Mouse (Mus musculus): ENCODE results near the gene Mitf.

The Mitf gene

DNA sequence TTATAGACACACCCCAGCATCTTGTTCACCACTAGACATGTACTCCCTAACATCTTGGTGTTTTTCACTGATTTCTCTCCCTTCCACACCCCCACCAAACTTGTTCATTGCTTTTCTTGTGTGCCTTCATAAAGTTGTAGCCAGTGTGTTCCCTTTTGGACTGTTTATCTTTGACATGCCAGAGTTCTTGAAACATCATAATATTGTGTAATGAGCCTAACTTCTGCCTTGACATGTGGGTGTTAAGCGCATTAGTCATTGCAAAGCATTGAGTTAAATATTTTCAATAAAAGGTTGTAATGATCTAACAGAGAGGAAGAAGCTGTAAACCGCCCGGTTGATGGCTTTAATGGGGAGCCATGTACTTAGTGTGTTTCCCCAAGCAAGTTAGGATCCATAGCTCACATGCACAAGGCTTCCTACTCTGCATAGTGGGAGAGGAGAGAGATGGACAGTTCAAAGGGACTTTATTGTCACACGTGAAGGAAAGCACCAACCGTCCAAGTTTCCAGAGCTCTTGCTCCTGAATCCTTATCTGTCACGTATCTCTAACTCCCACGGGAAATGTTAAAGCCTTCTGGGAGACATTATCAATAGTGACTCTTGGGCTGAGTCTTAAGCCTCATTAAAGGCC, 19.9 kb downstream of the Mitf start:
- DNase-seq (ENCODE audit: low spot score in 2 of 2) = no peak

DNA sequence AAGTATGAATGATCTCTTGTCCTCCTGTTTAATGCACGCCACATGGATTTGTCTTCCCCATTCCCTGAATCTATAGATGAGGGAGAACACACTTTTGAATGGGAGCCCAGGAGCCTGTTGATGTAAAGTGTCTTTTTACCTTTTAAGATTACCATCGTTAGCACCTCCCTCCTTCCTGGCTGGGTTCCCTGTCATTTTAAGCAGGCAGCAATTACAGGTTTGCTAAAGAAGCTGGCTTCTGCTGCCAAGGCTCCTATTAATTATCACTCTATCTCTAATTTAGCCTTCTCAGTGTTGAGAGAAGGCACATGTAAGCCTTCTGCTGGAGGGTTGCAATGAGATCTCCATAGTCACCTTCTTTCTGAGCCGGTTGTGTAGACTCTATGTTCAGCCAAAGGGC, 21.2 kb downstream of the Mitf start:
- no peak for DNase-seq (ENCODE audit: low spot score in 2 of 2)

DNA sequence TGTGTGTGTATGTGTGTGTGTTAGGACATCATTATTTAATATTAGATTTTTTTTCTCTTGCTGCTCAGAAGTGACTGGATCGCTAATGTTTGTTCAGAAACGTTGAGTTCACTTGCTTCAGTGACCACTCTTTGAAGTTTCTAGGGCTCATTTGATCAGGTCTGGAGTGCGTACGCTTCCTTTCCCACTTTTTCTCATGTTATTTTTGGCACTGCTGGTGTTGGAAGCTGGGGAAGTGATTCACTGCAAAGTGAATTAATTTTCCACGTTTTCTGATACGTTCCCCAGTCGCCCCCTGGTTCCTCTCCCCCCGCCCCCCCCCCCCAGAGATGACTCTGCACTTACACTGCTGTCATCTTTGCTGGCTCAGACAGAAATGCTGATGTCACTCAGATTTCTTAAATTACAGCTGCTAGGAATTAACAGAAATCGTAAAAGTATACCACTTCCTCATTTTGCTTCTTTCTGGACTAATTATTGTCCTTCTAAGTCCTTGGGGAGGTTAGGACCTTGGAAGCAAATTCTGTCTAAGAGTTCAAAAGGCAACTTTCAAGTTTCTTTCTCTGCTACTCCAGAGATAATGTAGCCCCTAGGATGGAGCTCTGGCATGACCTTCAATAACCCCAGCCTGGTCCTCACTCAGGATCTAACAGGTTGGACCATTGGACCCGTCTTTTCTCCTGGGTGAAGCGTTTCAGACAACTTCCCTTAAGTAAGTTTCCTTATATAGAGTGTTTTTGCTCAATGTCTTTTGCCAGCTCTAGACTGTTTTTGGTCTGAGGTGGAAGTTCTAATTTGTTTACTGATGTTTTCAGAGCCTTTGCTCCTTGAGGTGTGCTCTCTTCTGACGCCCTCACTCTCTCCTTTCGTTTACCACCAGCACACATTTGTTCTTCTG, 22.2 kb downstream of the Mitf start:
- no peak for DNase-seq (ENCODE audit: low spot score in 2 of 2)

DNA sequence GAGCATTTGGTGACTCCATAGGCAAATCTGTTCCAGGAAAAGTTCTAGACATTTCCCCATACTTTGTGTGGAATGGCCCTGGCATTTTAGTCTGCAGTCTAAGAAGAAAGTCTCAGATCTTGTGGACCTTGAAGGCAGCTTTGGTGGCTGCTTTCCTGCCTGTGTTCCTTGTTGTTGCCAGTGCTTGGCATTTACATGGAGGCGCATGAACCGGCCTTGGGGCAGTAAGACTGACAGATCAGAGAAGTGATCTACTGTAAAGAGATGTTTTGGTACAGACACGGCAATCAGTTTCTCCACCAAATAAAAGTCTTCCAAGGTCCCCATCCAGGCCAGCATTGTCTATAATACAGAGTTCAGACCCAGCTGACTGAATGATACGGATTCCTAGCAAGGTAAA, 25.6 kb downstream of the Mitf start:
- DNase-seq (ENCODE audit: low spot score in 2 of 2) = no peak

DNA sequence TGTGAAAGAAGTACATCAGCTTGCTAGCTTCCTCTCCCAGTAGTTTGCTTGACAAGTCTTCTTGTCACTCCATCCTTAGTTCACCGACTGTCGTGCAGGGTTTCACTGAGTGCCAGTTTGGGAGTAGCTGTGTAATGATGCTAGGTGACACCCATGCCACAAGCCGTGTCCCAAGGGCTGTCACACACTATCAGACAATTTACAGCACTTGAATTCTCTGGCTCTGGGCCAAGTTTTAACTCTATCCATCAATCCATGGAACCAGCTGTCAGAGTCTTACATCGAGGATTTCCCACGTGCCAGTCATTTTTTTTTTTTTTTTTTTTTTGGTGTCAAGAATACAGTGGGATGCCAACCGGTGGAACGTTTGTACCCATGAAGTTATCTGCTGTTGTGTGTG, 29.3 kb downstream of the Mitf start:
- DNase-seq (ENCODE audit: low spot score in 2 of 2) = no peak

- no peak for DNase-seq (ENCODE audit: low spot score in 2 of 2)
These were observed 30.9 kb downstream of the Mitf start for GRCm38 (mm10) chr6:97837711-97838110.

GRCm38 (mm10) chr6:97839568-97839967, 32.7 kb downstream of the Mitf start:
- no peak for DNase-seq (ENCODE audit: low spot score in 2 of 2)

- no peak for DNase-seq (ENCODE audit: low spot score in 2 of 2)
These were observed 37.3 kb downstream of the Mitf start for GRCm38 (mm10) chr6:97844112-97844511.

DNA sequence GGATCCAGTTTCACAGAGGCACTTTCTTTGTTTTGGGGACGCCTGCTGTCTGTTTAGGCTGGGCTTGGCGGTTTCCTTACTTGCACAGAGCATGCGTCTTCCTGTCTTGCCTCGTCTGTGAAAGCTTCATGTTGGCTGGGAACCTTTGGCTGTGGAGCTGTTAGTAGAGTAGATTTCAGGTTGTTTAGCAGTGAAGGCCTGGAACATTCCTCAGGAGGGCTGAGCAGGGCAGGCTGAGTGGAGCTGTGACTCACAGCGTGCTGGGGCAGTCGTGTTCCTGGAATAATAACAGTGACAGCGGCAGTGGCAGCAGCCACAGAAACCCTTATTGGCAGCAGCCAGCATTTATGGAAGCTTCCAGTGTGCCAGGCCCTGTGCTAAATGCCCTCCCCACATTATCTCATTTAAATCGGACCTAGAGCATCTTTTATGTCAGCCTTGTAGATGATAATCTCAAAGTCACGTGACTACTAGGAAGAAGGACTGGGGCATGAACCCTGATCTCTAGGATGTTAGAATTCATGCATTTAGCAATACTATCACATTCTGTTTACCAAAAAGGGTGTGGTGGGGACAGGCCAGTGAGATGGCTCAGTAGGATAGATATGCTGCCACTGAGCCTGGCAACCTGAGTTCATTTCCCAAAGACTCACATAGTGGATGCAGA, 41.5 kb downstream of the Mitf start:
- no peak for DNase-seq (ENCODE audit: low spot score in 2 of 2)

- no peak for DNase-seq (ENCODE audit: low spot score in 2 of 2)
These were observed 47.4 kb downstream of the Mitf start for GRCm38 (mm10) chr6:97854236-97854635.

- no peak for DNase-seq (ENCODE audit: low spot score in 2 of 2)
These were observed 48.7 kb downstream of the Mitf start for GRCm38 (mm10) chr6:97855420-97856170.

DNA sequence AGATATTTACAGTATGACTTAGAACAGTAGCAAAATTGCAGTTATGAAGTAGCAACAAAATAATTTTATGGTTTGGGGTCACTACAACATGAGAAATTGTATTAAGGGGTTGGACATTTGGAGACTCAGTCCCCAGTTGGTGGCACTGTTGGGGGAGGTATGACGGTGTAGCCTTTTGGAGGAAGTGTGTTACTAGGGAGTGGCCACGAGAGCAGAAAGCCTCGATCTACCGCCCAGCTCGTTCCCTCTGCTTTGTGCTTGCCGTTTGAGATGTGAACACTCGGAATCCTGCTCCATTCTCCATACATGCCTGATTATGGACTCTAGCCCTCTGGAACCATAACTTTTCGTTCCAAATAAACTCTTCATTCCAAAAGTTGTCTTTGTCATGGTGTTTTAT, 49.6 kb downstream of the Mitf start:
- no peak for DNase-seq (ENCODE audit: low spot score in 2 of 2)

GRCm38 (mm10) chr6:97857690-97858089, 50.8 kb downstream of the Mitf start:
- no peak for DNase-seq (ENCODE audit: low spot score in 2 of 2)

GRCm38 (mm10) chr6:97866575-97866974, 59.7 kb downstream of the Mitf start:
- DNase-seq (ENCODE audit: low spot score in 2 of 2) = no peak

GRCm38 (mm10) chr6:97868005-97868404, 61.2 kb downstream of the Mitf start:
- no peak for DNase-seq (ENCODE audit: low spot score in 2 of 2)

DNA sequence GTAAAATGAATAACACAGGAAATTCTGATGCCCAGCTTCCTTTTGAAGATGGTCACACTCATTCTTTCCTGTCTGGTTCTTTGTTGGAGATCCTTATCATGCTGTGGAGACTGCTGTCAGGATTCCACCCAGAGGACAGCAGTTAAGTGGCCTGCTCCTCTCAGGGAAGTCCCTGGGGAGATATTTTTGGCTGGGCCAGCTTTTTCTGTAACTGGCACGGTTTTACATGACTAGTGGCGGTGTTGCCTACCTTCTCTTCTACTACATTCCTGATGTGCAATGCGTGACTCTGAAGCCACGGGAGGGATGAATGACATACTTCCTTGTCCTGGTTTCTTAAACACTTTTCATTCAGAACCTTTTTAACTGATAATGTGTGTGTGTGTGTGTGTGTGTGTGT, 63.1 kb downstream of the Mitf start:
- DNase-seq (ENCODE audit: low spot score in 2 of 2) = no peak

DNA sequence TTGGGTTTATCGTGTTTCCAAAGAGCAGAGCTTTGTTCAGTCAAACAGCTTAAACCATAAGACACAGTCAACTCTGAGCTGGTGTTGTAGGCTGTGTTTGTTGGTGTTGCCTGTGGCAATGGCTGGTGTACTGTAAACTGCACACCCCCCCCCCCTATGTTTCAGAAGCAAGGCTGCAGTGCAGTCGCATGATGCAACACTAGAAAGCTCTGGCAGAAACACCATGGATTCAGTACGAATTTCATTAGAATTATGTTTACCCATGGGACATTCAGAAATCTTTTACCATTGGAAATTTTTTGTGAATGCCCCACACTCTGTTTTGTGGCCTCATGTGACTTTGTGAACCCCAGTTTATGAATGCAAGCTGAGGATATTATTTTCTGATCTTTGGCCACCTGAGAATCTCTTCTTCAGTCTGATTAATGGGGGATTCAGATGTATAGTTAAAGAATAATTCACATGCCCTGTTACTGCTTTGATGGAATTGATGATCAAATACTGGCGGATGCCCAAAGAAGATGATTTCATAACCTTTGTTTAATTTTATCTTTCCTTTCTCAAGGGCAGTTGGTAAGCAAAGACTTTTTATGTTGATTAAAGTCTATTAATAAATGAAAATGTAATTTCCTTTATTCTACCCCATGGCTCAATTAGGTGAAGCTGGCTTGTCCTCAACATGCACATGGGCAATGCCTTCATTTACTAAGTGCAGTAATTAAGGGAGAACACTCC, 64.6 kb downstream of the Mitf start:
- DNase-seq (ENCODE audit: low spot score in 2 of 2) = no peak

DNA sequence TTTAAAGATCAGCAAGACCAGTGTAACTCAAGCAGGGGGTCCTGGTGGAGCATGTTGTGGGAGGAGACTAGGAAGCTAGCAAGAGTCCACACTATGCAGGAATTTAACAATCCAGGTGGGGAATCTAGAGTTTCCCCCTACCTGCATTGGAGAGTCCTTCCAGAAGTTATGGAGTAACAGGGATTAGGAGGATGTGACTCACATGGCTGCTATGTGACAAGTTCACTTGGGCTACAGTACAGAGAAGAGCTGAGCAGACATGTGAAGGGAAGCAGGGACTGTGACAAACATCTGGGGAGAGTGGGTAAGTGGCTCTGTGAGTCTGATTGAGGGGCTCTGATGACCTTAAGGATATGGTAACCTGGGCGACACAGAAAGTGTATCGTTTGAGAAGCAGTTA, 66.2 kb downstream of the Mitf start:
- DNase-seq (ENCODE audit: low spot score in 2 of 2) = no peak

GRCm38 (mm10) chr6:97876990-97877389, 70.1 kb downstream of the Mitf start:
- DNase-seq (ENCODE audit: low spot score in 2 of 2) = no peak

GRCm38 (mm10) chr6:97877492-97877891, 70.6 kb downstream of the Mitf start:
- no peak for DNase-seq (ENCODE audit: low spot score in 2 of 2)

GRCm38 (mm10) chr6:97880363-97880762, 73.5 kb downstream of the Mitf start:
- DNase-seq (ENCODE audit: low spot score in 2 of 2) = no peak
